Mouse (Mus musculus) forelimb bud, embryonic 11.5 days (tissue): ENCODE data around the gene Adgrg6.
A peak's percentile ranks its signal among the peaks of the same experiment; 100 is the strongest.

Source experiments
- DNase-seq: peaks from one replicate; pipeline ENCODE4 v3.0.0-alpha.2; 2012; ENCODE audit warnings: low read depth, low spot score

Gene Adgrg6

GRCm38 (mm10) chr10:14391025-14391639, 154.3 kb downstream of the Adgrg6 start:
- peak; percentile 79 for DNase-seq

- DNase-seq, result no peak
Measured at GRCm38 (mm10) chr10:14385574-14385973, 159.9 kb downstream of the Adgrg6 start.

GRCm38 (mm10) chr10:14365065-14365589, 180.3 kb downstream of the Adgrg6 start:
- no peak for DNase-seq

GRCm38 (mm10) chr10:14363226-14363625, 182.2 kb downstream of the Adgrg6 start:
- DNase-seq, result no peak

- DNase-seq, result no peak
Measured at GRCm38 (mm10) chr10:14358271-14358670, 187.2 kb downstream of the Adgrg6 start.
